Mouse (Mus musculus) urinary bladder, postnatal 10 days (tissue): ENCODE measurements around the gene Pnkd.
"Not testable (repeated sequence)": the region's sequence is repeated elsewhere in the genome, so short reads cannot be mapped to it uniquely, and the experiment has no call there.

Experiments used
- DNase-seq: peaks from one replicate; pipeline ENCODE4 v3.0.0; 2022; ENCODE audit warnings: low spot score

Pnkd gene

DNA sequence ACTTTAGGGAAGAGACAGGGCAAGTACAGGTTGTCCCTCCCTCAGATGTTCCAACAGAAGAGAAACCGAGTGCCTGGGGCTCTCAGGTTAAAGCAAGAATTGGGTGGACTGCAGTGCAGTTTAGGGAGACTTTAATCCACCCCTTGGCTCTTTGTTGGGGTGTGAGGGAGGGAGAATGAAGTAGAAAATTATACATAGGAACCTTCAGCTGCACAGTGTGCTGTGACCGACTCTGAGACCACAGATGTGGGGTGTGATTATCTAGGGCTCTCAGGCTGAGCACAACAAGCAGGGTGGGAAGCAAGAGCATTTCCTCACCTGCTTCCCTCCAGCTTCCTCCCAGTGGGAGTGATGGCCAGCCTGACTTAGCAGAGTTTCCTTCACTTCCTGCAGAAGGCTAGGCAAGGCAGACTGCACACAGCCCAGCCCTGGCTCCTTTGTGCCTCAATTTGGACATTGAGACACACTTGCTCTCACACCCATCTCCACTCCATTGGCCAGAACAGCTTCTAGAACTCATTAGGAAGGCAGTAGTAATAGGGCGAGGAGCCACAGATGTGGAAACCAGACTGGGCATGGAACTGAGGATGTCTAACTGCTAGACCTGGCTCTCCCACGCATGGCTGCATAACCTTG lies 46.4 kb downstream of the Pnkd start:
- DNase-seq: no peak

- DNase-seq: peak; percentile 83
Measured at GRCm38 (mm10) chr1:74332241-74332763, 47.6 kb downstream of the Pnkd start.

GRCm38 (mm10) chr1:74332930-74333329 lies 48.2 kb downstream of the Pnkd start:
- no peak for DNase-seq

GRCm38 (mm10) chr1:74334607-74335006 lies 49.9 kb downstream of the Pnkd start:
- DNase-seq: no peak

DNA sequence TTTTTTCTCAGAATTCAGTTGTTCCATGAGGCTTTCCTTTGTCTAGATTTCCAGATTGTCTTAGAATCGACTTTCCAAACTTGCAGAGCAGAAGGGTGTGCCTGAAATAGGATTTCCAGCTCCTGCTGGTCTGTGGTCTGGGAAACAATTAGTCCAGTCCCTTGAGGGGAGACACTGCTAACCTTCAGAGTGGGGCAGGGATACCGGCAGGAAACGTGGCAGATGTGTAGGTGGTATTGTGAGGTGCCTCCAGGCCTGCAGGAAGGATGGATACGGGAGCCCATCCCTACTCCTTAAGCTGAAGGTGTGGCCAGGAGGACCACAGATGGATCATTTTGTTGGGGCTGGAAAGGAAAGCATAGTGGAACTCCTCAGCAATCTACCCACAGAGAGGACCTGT lies 50.3 kb downstream of the Pnkd start:
- DNase-seq: no peak

- DNase-seq: no peak
Measured at GRCm38 (mm10) chr1:74335436-74336170, 50.9 kb downstream of the Pnkd start.

DNA sequence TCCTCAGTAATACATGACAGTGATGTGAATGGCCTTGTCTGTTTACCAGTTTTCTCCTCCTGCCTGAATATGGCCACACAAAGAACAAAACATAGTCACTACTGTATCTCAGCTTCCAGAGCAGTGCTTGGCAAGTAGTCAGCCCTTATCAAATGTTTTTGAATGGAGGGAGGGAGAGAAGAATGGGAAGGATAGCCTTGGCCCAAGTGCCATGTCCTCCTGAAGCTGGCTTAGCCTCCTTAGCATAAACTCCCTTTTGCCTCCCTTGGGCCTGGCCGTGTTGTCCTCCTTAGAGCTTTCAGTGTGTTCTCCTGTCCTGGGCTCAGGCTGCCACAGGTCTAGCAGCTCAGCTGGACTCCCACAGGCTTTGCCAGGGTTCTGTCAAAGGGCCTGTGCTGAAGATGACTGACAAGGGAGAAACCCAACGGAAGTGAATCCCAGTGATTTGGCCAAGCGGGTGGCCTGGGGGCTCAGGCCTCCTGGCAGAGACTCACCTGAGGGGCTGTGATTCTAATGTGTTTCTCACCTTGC lies 52.6 kb downstream of the Pnkd start:
- no peak for DNase-seq

- no peak for DNase-seq
Measured at GRCm38 (mm10) chr1:74338013-74338412, 53.3 kb downstream of the Pnkd start.

- no peak for DNase-seq
Measured at GRCm38 (mm10) chr1:74338626-74339025, 53.9 kb downstream of the Pnkd start.

DNA sequence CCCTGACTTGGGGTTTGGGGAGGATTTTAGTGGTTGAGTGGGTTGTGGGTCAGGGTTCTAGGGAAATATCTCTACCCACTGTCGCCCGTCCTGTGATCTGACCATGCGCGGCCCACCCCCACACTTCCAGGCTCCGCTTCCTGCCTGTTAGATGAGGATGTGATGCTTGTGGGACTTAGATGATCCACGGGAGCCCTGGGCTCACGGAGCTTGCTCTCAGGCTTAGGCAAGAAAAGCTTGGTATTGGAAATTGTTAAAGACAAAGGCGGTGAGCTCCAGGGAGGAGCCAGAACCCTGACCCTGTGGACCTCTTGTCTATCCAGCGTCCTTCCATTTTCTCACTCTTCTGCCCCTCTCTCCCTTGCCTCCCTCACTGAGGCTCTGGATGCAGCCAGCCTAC lies 55.2 kb downstream of the Pnkd start:
- no peak for DNase-seq

- DNase-seq: no peak
Measured at GRCm38 (mm10) chr1:74340361-74340764, 55.6 kb downstream of the Pnkd start.

DNA sequence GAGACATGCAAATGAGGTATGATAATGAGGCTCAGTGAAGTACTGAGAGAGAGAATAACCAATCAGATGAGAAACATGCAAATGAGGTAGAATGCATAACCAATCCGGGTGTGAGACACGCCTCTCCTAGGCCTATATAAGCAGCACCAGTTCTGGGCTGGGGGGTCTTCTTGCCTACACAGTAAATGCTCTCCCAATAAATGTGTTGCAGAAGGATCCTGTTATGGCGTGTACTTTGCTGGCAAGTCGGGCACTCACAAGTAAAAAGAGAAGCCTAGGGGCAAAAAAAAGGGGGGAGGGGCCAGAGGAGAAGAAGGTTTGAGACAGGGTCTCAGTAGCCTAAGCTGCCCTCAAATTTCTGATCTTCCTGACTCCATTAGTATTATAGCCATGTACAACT lies 56.3 kb downstream of the Pnkd start:
- not testable (repeated sequence) for DNase-seq

- no peak for DNase-seq
Measured at GRCm38 (mm10) chr1:74341898-74342297, 57.2 kb downstream of the Pnkd start.

GRCm38 (mm10) chr1:74342308-74342707 lies 57.6 kb downstream of the Pnkd start:
- no peak for DNase-seq

- no peak for DNase-seq
Measured at GRCm38 (mm10) chr1:74343161-74343560, 58.4 kb downstream of the Pnkd start.

DNA sequence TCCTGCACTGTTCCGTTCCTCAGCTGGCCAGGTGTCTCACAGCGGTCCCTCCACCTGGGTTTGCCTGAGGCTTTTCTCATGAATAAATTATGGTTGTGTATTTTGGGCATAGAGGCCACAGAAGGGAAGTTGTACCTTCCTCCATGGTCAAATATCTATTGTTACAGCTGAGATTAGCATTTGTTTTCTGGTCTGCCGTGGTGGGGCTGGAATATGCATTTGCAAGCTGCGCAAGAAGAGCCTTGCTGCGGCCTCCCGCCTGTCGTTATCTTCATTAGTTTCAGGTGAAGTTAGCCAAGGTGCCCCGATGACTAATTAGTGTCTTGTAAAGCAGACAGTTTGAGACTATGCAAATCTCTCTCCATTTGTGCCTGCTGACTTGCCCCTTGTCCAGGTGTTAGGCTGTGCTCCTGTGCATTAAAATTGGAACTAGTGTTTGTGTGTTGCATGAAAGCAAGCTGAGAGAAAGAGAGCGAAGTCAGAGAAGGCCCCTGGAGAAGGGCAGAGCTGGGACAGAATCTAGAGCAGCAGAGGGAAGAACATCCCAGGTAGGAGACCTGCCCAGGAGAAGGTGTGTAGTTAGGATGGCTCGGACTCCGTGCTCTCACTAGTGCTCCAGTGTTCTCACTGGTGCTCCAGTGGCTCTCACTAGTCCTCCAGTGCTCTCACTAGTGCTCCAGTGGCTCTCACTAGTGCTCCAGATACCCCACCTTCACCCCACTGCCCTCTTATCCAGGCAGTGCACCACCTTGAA lies 59.6 kb downstream of the Pnkd start:
- DNase-seq: no peak

- DNase-seq: no peak
Measured at GRCm38 (mm10) chr1:74351185-74351769, 66.5 kb downstream of the Pnkd start.

DNA sequence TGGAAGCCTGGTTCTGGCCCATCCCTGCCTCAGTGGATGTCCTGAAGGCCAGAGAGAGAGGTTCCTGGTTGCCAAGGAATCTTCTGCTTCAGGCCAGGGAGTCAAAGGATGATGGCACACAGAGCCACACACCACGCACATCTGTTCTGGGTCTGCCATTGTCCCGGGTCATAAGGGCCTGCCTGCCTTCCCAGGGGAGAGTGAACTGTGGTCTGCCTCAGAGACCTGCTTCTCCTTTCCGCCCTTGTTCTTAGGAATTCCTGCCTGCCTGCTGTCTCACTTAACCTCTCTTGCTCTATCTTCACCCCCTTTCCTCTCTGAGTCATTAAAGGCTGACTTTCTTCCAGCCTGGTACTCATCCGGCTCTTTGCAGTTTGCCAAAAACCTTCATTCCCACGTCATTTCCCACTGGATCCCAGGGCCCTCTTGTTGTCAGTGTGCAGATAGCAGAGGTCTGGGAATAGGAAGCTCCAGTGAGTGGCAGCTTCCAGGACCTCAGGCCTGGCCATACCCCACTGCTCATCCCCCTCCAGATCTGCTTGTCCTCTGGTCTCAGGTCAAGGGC lies 67.9 kb downstream of the Pnkd start:
- no peak for DNase-seq

- DNase-seq: no peak
Measured at GRCm38 (mm10) chr1:74353453-74354229, 68.9 kb downstream of the Pnkd start.

- DNase-seq: no peak
Measured at GRCm38 (mm10) chr1:74357531-74357930, 72.8 kb downstream of the Pnkd start.

DNA sequence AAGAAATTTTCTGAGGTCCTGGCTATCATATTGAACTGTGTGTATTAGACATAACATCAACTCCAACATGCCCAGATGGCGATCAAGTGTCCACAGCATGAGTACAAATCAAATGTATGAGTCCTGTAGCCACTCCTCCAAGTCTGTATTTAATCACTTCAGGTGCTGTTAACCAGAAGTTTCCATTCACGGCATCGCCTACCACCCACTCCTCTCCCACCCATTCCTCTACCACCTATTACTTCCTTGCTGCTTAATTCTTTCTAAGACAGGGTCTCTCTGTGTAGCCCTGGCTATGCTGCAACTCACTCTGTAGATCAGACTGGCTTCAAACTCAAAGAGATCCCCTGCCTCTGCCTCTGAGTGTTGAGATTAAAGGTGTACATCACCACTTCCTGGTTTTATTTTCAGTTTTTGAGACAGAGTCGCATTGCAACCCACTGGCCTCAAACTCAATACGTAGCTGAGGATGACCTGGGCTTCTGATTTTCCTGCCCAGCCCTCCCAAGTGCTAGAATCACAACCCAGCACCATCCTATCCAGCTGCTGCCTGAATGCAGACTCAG lies 75.3 kb downstream of the Pnkd start:
- no peak for DNase-seq
